Mouse (Mus musculus) testis, adult 2 months (tissue): Measurements from ENCODE around the gene Pde4d. TPM values are rescaled to one million over a fixed set of nuclear protein-coding genes. Genes with fewer than 3 reads are reported as not detected.
A peak's percentile ranks its signal among the peaks of the same experiment; 100 is the strongest.

Experiments
- H3K27ac ChIP-seq: fragments of 200-500 bp; 2 replicates; pipeline ENCODE4 v1.5.1; 2012; ENCODE audit warnings: low read depth, low read length; ENCODE audit not compliant: control insufficient read depth, insufficient read depth
- H3K27me3 ChIP-seq: fragments of 200-500 bp; 2 replicates; pipeline ENCODE4 v1.6.1; 2012; ENCODE audit warnings: mild to moderate bottlenecking, low read length, moderate library complexity; ENCODE audit not compliant: control insufficient read depth, insufficient read depth
- H3K36me3 ChIP-seq: fragments of 200-500 bp; 2 replicates; pipeline ENCODE4 v1.6.1; 2012; ENCODE audit warnings: mild to moderate bottlenecking, low read length; ENCODE audit not compliant: control insufficient read depth, insufficient read depth
- H3K4me1 ChIP-seq: fragments of 200-500 bp; 2 replicates; pipeline ENCODE4 v1.6.1; 2012; ENCODE audit warnings: low read length; ENCODE audit not compliant: control insufficient read depth, insufficient read depth
- H3K4me3 ChIP-seq: fragments of 200-500 bp; 2 replicates; pipeline ENCODE4 v1.5.1; 2012; ENCODE audit warnings: low read depth, mild to moderate bottlenecking, low read length, moderate library complexity, mixed read lengths; ENCODE audit not compliant: control insufficient read depth
- CTCF ChIP-seq: fragments of 200-500 bp; IDR thresholded peaks from 2 replicates; pipeline ENCODE4 v1.5.1; 2012; ENCODE audit warnings: low read depth, mild to moderate bottlenecking, inconsistent platforms, low read length, moderate library complexity; ENCODE audit not compliant: control insufficient read depth, insufficient read depth, insufficient replicate concordance
- POLR2A ChIP-seq: fragments of 200-500 bp; IDR thresholded peaks from 2 replicates; pipeline ENCODE4 v1.6.1; 2012; ENCODE audit warnings: low read depth, mild to moderate bottlenecking, inconsistent platforms, low read length, moderate library complexity; ENCODE audit not compliant: control insufficient read depth
- polyA plus RNA-seq: library from polyadenylated mRNA; depleted of rRNA; stranded (reverse); fragments of >200 nt; gene quantifications from 2 replicates; pipeline ENCODE4 v1.2.3, GENCODE M21; 2012

Pde4d gene
- polyA plus RNA-seq, 1 experiment: 2.1 TPM

- Histone ChIP-seq H3K4me1 (peaks cover 5% of the 10 kb centered on the region), H3K27me3 (no peaks in the 10 kb centered on the region), H3K4me3 (no peak overlapping the region), H3K27ac (no peak overlapping the region), H3K36me3 (no peaks in the 10 kb centered on the region)
- TF ChIP-seq POLR2A: no peak
- TF ChIP-seq CTCF: no peak
Observed at GRCm38 (mm10) chr13:109915501-109915900, 1465.8 kb downstream of the Pde4d start.

- no peak for TF ChIP-seq POLR2A
- TF ChIP-seq CTCF: no peak
- H3K4me1 ChIP-seq: peaks cover 5% of the 10 kb centered on the region
- no peaks in the 10 kb centered on the region for H3K36me3 ChIP-seq
- H3K27ac ChIP-seq: no peak overlapping the region
- no peaks in the 10 kb centered on the region for H3K27me3 ChIP-seq
- no peak overlapping the region for H3K4me3 ChIP-seq
Observed at GRCm38 (mm10) chr13:109915964-109916363, 1466.2 kb downstream of the Pde4d start.

- Histone ChIP-seq H3K4me3 (no peak overlapping the region), H3K27ac (no peak overlapping the region), H3K36me3 (no peaks in the 10 kb centered on the region), H3K4me1 (peaks cover 5% of the 10 kb centered on the region), H3K27me3 (no peaks in the 10 kb centered on the region)
- no peak for TF ChIP-seq POLR2A
- TF ChIP-seq CTCF: no peak
Observed at GRCm38 (mm10) chr13:109917551-109917950, 1467.8 kb downstream of the Pde4d start.

- H3K36me3 ChIP-seq: no peaks in the 10 kb centered on the region
- no peaks in the 10 kb centered on the region for H3K27me3 ChIP-seq
- peaks cover 2% of the 10 kb centered on the region; the same call in 1 of the 2 replicates for H3K4me1 ChIP-seq
- H3K4me3 ChIP-seq: no peak overlapping the region
- peak overlapping the region; percentile 18; the same call in 1 of the 2 replicates for H3K27ac ChIP-seq
- TF ChIP-seq POLR2A: no peak
Observed at GRCm38 (mm10) chr13:109918631-109919030, 1468.9 kb downstream of the Pde4d start.

- no peak overlapping the region for H3K4me3 ChIP-seq
- H3K27me3 ChIP-seq: no peaks in the 10 kb centered on the region
- TF ChIP-seq CTCF (no peak), POLR2A (no peak)
- H3K36me3 ChIP-seq: no peaks in the 10 kb centered on the region
- H3K27ac ChIP-seq: no peak overlapping the region
- no peaks in the 10 kb centered on the region for H3K4me1 ChIP-seq
Observed at GRCm38 (mm10) chr13:109920256-109920655, 1470.5 kb downstream of the Pde4d start.

- Histone ChIP-seq H3K36me3 (no peaks in the 10 kb centered on the region), H3K27me3 (no peaks in the 10 kb centered on the region)
- no peak for TF ChIP-seq CTCF
- no peak for TF ChIP-seq POLR2A
Observed at GRCm38 (mm10) chr13:109921336-109922038, 1471.7 kb downstream of the Pde4d start.

GRCm38 (mm10) chr13:109922228-109922627 is 1472.5 kb downstream of the Pde4d start:
- TF ChIP-seq CTCF: no peak
- no peak for TF ChIP-seq POLR2A

More at GRCm38 (mm10) chr13:109921336-109922038, 1471.7 kb downstream of the Pde4d start:
- Histone ChIP-seq H3K4me3 (no peak overlapping the region), H3K4me1 (peaks cover 3% of the 10 kb centered on the region), H3K27ac (no peak overlapping the region)

GRCm38 (mm10) chr13:109922782-109923181 is 1473.0 kb downstream of the Pde4d start:
- no peak for TF ChIP-seq CTCF
- no peak for TF ChIP-seq POLR2A

More at GRCm38 (mm10) chr13:109922228-109922627, 1472.5 kb downstream of the Pde4d start:
- H3K4me3 ChIP-seq: no peak overlapping the region
- no peaks in the 10 kb centered on the region for H3K27me3 ChIP-seq
- no peaks in the 10 kb centered on the region for H3K36me3 ChIP-seq
- H3K4me1 ChIP-seq: peaks cover 7% of the 10 kb centered on the region
- H3K27ac ChIP-seq: no peak overlapping the region

More at GRCm38 (mm10) chr13:109922782-109923181, 1473.0 kb downstream of the Pde4d start:
- no peak overlapping the region for H3K27ac ChIP-seq
- peaks cover 7% of the 10 kb centered on the region for H3K4me1 ChIP-seq
- H3K4me3 ChIP-seq: no peak overlapping the region
- H3K27me3 ChIP-seq: no peaks in the 10 kb centered on the region
- H3K36me3 ChIP-seq: no peaks in the 10 kb centered on the region
